Mouse (Mus musculus): Measurements from ENCODE around the gene Cxcl3.

The Cxcl3 gene

GRCm38 (mm10) chr5:90785659-90786588, at the start of gene Cxcl3:
Cxcl3 (plus strand) TSS chr5:90786103.
- DNase-seq (ENCODE audit: low spot score): peak; percentile 33

DNA sequence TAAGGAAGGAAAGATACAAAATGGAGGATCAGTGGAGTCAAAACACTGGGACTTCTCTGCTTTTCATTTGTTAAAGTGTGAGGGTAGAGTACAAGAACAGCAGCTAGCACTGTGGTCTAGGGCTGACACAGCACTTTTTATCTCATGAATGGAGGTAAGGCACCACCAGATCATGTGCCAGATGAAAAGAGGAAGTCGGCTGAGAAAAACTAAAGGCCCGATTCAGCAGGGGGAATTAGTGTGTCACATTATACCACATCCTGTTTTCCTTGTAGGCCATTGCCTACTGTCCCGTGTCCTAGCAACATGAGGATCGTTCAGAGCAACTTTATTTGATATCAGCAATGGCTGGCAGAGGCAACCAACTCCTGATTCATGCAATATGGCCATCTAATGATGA, 43.9 kb upstream of the Cxcl3 start:
- DNase-seq (ENCODE audit: low spot score): no peak

- DNase-seq (ENCODE audit: low spot score): no peak
Measured at GRCm38 (mm10) chr5:90753934-90754333, 32.0 kb upstream of the Cxcl3 start.

DNA sequence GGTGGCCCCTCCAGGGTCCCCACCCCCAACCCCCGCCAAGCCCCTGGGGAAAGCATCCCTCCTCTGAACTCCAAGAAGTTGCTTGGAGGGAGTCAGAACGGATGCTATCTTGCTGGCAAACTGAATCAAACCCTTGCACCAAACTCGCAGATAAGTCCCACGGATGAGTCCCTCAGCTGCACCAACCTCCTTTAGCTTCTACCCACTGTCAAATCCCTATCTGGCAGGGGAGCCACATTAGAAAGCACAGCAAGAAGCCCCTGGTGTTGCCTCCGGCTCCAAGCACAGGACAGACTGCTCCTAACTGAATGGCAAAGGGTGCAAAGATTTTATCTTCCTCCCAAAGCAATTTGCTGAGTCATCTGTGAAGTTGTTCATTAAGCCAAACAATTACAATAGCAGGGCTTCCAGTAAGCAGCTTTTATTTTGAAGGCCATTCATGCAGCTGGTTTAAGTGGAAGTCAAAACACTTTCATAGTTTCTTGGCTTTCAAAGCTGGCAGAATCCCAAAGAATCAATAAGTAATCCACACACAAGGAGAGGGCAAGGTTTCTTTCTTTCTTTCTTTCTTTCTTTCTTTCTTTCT, 27.8 kb upstream of the Cxcl3 start:
- DNase-seq (ENCODE audit: low spot score): no peak

- DNase-seq (ENCODE audit: low spot score): no peak
Measured at GRCm38 (mm10) chr5:90759077-90760065, 26.5 kb upstream of the Cxcl3 start, which contains the start of gene Cxcl5. Cxcl5 (plus strand) TSS chr5:90759360.

GRCm38 (mm10) chr5:90760303-90760702, 25.6 kb upstream of the Cxcl3 start:
- no peak for DNase-seq (ENCODE audit: low spot score)

GRCm38 (mm10) chr5:90760844-90761243, 25.1 kb upstream of the Cxcl3 start:
- DNase-seq (ENCODE audit: low spot score): no peak

DNA sequence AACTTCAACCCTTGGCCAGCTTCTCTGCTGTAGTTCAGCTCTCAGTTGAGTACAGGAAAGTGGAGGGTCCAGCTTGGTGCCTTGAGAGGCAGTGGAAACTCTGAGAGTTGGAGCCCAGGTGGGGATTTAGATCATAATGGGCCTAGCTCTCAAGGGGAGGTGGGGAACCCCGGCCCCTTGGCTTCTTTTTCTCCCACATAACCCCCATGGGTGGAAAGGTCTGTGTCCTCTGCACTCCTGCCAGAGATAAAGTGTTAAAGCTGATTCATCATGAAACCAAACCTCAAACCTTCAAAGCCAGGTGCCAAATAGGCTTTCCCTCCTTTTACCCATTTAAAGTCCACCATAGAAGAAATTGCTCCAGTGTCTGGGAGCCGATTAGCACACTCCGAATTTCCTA, 24.1 kb upstream of the Cxcl3 start:
- no peak for DNase-seq (ENCODE audit: low spot score)

DNA sequence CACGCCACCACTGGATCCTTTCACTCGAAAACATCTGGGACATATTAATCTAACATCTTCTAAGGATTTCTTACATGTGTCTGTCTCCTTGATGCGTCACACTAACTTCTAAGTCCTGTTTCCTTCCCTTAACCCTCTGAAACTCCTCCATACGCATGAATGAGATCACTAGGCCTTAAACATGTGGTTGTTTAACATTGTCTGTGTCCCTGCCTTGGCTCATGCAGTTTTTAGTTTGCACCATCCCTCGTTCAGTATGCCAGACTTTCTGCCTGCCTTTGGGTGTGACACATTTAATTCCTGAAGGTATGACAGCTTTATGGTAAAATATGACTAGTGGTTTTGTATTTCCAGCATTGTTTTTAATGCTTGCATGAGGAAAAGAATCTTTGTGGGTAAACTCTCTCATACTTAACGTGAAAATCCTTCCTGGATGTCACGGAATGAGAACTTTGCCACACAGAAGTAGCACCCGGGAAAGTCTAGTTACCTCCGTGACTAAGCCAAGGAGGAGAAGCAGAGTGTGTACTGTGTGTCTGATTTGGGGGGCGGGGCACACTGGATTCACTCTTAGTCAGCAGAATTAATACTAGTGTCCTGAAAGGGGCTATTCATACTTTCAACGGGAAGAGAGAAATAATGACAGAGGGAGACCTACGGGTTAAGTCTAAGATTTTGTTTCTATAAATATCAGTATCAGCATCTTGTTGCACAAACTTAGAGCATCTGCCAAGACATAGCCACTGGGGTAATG, 21.8 kb upstream of the Cxcl3 start:
- DNase-seq (ENCODE audit: low spot score): no peak

DNA sequence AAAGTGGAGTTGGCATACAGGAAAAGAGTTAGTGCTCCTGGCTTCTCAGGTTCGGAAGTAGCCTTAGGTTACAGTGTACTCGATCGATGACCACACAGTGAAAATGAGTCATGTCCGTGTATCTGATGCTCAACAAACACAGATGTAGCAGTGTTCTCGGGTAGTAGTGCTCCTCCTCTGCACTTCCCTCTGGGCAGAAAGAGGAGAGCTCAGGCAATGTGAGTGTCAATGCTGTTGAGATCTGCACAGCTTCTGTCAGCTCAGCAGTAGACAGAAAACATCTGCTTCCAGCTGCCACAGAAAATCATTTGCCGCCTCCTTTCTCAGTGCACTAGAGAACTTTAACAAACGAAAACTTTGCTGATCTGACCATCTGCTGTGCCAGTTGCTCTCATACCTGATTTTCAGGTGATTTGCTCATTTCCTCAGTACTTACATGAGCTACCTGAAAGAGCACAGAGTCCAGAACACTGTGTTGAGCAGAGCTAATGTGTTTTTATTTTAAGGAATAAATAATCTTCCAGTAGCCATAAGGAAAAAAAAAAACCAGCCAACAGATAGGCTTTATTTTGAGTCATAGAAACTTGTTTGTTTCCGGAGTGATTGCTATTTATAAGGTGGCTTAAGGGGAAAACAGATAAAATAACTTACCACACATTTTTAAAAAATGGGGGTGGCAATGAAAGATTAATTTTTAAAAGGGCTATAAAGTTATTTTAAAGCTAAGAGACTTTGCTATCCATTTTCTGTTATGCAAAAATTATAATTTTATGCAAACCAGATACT, 19.9 kb upstream of the Cxcl3 start:
- DNase-seq (ENCODE audit: low spot score): no peak

DNA sequence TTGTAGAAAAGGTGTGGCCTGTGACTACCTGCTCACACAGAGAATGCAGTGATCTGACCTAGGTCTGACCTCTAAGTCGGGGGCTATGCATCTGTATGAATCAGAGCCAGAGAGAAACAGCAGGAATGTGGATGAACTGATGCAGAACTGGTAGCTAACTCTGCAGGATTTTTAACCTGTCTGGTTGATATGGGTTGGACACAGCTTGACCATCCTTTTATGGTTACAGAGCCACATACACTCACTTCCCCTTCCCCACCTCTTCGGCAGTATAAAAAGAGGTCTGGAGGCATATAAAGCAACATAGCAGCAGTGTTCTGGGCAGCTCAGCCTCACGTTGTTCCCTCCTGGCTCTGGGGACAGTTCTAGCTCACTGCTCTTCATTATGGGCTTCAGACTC, 17.7 kb upstream of the Cxcl3 start, which contains the start of gene Ppbp:
Gene Ppbp (plus strand): TSS at position 301 of the 400 bp plus-strand sequence.
- DNase-seq (ENCODE audit: low spot score): no peak

GRCm38 (mm10) chr5:90771369-90771768, 14.5 kb upstream of the Cxcl3 start:
- DNase-seq (ENCODE audit: low spot score): no peak

DNA sequence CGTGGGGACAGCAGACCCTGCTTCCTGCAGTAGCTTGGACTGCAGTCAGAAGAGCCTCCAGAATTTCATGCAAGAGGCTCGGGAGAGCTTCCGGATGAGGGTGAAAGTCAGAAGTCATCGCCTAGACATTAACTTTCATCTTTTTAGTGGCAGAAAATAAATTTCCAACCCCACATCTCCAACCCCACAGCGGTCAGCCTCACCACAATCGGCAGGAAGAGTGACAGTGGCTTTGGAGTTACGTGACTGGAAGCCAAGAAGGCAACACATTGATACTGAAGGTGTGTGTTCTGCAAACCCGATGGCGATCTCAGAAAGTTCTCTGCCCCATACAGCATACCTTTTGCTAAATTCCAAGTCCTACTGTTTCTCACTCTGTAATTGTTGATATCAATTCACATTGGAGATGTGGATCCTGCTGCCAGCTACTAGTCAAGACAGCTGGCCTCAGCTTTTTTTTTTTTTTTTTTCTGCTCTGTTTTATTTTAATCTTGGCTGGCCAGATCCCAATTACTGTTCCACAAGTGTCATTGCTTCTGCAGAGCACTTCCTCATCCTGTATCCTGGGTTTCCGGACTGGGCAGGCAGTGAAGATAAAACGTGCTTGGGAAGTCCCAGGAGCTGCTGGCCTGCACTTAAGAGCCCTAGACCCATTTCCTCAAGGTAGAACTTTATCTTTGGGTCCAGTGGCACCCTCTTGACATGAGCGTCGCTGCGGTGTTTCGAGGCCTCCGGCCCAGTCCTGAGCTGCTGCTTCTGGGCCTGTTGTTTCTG, 13.8 kb upstream of the Cxcl3 start, which contains the start of gene Pf4:
Gene Pf4 (plus strand): TSS at position 556 of the 774 bp plus-strand sequence.
- no peak for DNase-seq (ENCODE audit: low spot score)

DNA sequence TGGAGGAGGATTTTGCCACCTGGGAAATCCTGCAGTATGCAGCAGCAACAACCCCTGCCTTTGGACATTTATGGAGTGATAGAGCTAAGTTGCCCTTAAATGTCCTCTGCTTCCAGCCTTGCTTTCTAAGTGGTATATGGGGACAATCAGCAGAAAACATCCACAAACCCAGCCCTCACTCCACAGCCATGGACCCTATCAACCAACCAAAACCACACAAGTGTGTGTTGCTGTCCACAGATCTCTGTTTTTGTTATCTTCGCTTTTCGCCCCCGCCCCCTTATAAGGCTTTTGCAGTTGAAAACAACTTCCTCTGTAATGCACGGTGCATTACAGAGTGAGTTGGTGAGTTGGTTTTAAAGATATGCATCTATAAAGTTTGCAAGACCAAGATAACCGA, 10.3 kb upstream of the Cxcl3 start:
- no peak for DNase-seq (ENCODE audit: low spot score)

DNA sequence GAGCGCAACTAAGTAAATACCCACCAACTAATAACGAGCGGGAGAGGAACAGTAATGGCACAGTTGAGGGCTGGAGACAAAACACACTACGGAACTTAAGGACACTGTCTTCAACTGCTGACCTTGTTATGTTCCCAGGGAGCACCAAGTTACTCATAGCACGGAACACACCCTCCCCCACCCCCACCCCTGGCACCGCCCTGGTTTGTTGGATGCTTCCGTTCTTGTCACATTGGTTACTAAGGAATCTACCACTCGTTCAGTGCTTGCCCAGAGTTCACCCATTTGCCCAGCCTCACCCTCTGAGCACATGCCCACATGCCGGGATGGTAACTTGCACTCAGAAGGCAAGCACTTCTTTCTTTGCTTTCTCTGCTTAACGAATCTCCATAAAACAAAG, 8.3 kb upstream of the Cxcl3 start:
- no peak for DNase-seq (ENCODE audit: low spot score)

GRCm38 (mm10) chr5:90778856-90779255, 7.0 kb upstream of the Cxcl3 start:
- no peak for DNase-seq (ENCODE audit: low spot score)

DNA sequence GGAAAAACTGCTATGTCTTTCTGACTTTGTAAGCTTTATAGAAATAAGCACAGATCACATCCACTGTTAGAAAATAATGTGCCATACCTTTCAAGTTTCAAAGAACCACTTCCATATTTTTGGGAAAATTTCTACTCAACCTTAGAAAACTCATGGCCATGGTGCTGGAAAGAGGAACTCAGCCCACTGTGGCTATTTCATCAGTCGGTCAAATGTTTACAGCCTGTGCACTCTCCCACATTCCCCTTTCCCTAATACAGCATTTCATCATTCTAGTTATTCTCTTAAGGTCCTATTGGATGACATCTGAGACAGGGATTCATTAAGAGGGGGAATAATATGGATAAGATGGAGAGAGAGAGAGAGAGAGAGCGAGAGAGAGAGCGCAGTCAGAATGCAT, 2.2 kb upstream of the Cxcl3 start:
- DNase-seq (ENCODE audit: low spot score): no peak

GRCm38 (mm10) chr5:90788114-90788513, 2.2 kb downstream of the Cxcl3 start:
- DNase-seq (ENCODE audit: low spot score): no peak

GRCm38 (mm10) chr5:90789306-90790073, 3.6 kb downstream of the Cxcl3 start:
- DNase-seq (ENCODE audit: low spot score): no peak

All from urinary bladder, postnatal 25 days (tissue).